Mouse (Mus musculus) myocyte (in vitro differentiated cells): ENCODE results near the gene Kctd19. TPM values are rescaled to one million over a fixed set of nuclear protein-coding genes. Genes with fewer than 3 reads are reported as not detected.

Experiments
- H3K27me3 ChIP-seq: one replicate; pipeline ENCODE4 v1.6.1; 2011; ENCODE audit not compliant: control insufficient read depth, insufficient read depth, insufficient read length
- H3K36me3 ChIP-seq: one replicate; pipeline ENCODE4 v1.6.1; 2011; ENCODE audit not compliant: control insufficient read depth, insufficient read depth
- H3K4me2 ChIP-seq: one replicate; pipeline ENCODE4 v1.6.1; 2011; ENCODE audit warnings: low read depth, control low read depth
- H3K4me3 ChIP-seq: one replicate; pipeline ENCODE4 v1.5.1; 2011; ENCODE audit warnings: mild to moderate bottlenecking, control low read depth, moderate library complexity
- H3K79me2 ChIP-seq: one replicate; pipeline ENCODE4 v1.6.1; 2011; ENCODE audit not compliant: control insufficient read depth, insufficient read depth
- H3ac ChIP-seq: one replicate; pipeline ENCODE4 v1.6.1; 2011; ENCODE audit not compliant: control insufficient read depth, insufficient read length
- CEBPB ChIP-seq: IDR thresholded peaks from 2 replicates; pipeline ENCODE4 v1.6.1; 2011; ENCODE audit warnings: mild to moderate bottlenecking, moderate library complexity; ENCODE audit not compliant: poor library complexity, insufficient read depth, severe bottlenecking
- E2F4 ChIP-seq: IDR thresholded peaks from one replicate; pipeline ENCODE4 v1.6.1; 2011; ENCODE audit warnings: mild to moderate bottlenecking, control low read depth, moderate library complexity; ENCODE audit not compliant: insufficient read depth
- MAX ChIP-seq: IDR thresholded peaks from one replicate; pipeline ENCODE4 v1.6.1; 2011; ENCODE audit warnings: low read depth, mild to moderate bottlenecking, control low read depth
- MYOD1 ChIP-seq, 3 experiments: IDR thresholded peaks; one replicate each; pipeline ENCODE4 v1.6.1; 2011; ENCODE audit warnings: control low read depth in 2 of 3, low read depth in 2 of 3, mild to moderate bottlenecking in 2 of 3, moderate library complexity in 1 of 3; ENCODE audit not compliant: insufficient read length in 2 of 3, control insufficient read depth in 1 of 3
- MYOG ChIP-seq, 3 experiments: IDR thresholded peaks; one replicate each; pipeline ENCODE4 v1.6.1; 2011; ENCODE audit warnings: control low read depth in 2 of 3, low read depth in 2 of 3, mild to moderate bottlenecking in 2 of 3; ENCODE audit not compliant: insufficient read length in 2 of 3, control insufficient read depth in 1 of 3, insufficient read depth in 1 of 3
- POLR2A ChIP-seq: IDR thresholded peaks from one replicate; pipeline ENCODE4 v1.6.1; 2011; ENCODE audit warnings: low read depth, mild to moderate bottlenecking, control low read depth, moderate library complexity; ENCODE audit not compliant: insufficient read length
- POLR2AphosphoS2 ChIP-seq: IDR thresholded peaks from one replicate; pipeline ENCODE4 v1.6.1; 2011; ENCODE audit warnings: low read depth, control low read depth; ENCODE audit not compliant: insufficient read length
- REST ChIP-seq: IDR thresholded peaks from one replicate; pipeline ENCODE4 v1.6.1; 2011; ENCODE audit warnings: mild to moderate bottlenecking, control low read depth, moderate library complexity; ENCODE audit not compliant: insufficient read depth, insufficient read length
- SRF ChIP-seq: IDR thresholded peaks from one replicate; pipeline ENCODE4 v1.6.1; 2011; ENCODE audit warnings: low read depth; ENCODE audit not compliant: control insufficient read depth, insufficient read length
- TCF12 ChIP-seq: IDR thresholded peaks from one replicate; pipeline ENCODE4 v1.6.1; 2011; ENCODE audit warnings: mild to moderate bottlenecking, control low read depth; ENCODE audit not compliant: poor library complexity, insufficient read depth, severe bottlenecking
- TCF3 ChIP-seq: IDR thresholded peaks from one replicate; pipeline ENCODE4 v1.6.1; 2011; ENCODE audit warnings: low read depth, control low read depth; ENCODE audit not compliant: insufficient read length
- USF1 ChIP-seq: IDR thresholded peaks from one replicate; pipeline ENCODE4 v1.6.1; 2011; ENCODE audit warnings: low read depth, mild to moderate bottlenecking, control low read depth, moderate library complexity
- polyA plus RNA-seq: library from polyadenylated mRNA; unstranded; fragments of >200 nt; fragmentation: generic; extraction: Trizol; gene quantifications from one replicate; pipeline ENCODE4 v1.2.1, GENCODE M21; 2012; ENCODE audit warnings: missing spikeins

The Kctd19 gene
- polyA plus RNA-seq, 1 experiment = not detected

GRCm38 (mm10) chr8:105339886-105340635 is 73.2 kb downstream of the Kctd19 start:
- no peaks in the 10 kb centered on the region for H3K27me3 ChIP-seq
- no peak overlapping the region for H3ac ChIP-seq
- peaks cover 40% of the 10 kb centered on the region for H3K36me3 ChIP-seq
- TF ChIP-seq POLR2AphosphoS2 (no peak), MYOD1 (IDR thresholded peaks at IDR 0.05; ENCODE audit: control insufficient read depth in 1 of 3, insufficient read length in 2 of 3, low read depth in 2 of 3) (no peak), MAX (no peak), MYOG (IDR thresholded peaks at IDR 0.05; ENCODE audit: control insufficient read depth in 1 of 3, insufficient read depth in 1 of 3, insufficient read length in 2 of 3, low read depth in 2 of 3) (no peak), CEBPB (no peak), TCF12 (no peak), E2F4 (no peak), USF1 (no peak), TCF3 (no peak), REST (no peak), POLR2A (no peak), SRF (no peak)
- no peak overlapping the region for H3K4me3 ChIP-seq
- H3K4me2 ChIP-seq = no peak overlapping the region
- peaks cover 50% of the 10 kb centered on the region for H3K79me2 ChIP-seq

- Histone ChIP-seq H3K4me3 (no peak overlapping the region), H3K36me3 (peaks cover 45% of the 10 kb centered on the region), H3ac (no peak overlapping the region), H3K27me3 (no peaks in the 10 kb centered on the region), H3K79me2 (peaks cover 41% of the 10 kb centered on the region), H3K4me2 (no peak overlapping the region)
- TF ChIP-seq MYOD1 (IDR thresholded peaks at IDR 0.05; ENCODE audit: control insufficient read depth in 1 of 3, insufficient read length in 2 of 3, low read depth in 2 of 3) (no peak), TCF3 (no peak), E2F4 (no peak), TCF12 (no peak), MAX (no peak), CEBPB (no peak), POLR2AphosphoS2 (no peak), SRF (no peak), USF1 (no peak), MYOG (IDR thresholded peaks at IDR 0.05; ENCODE audit: control insufficient read depth in 1 of 3, insufficient read depth in 1 of 3, insufficient read length in 2 of 3, low read depth in 2 of 3) (no peak), POLR2A (no peak), REST (no peak)
These were observed 74.3 kb downstream of the Kctd19 start for GRCm38 (mm10) chr8:105338992-105339391.

GRCm38 (mm10) chr8:105336373-105337130 is 76.8 kb downstream of the Kctd19 start:
- Histone ChIP-seq H3K36me3 (peaks cover 48% of the 10 kb centered on the region), H3K27me3 (no peaks in the 10 kb centered on the region)
- TF ChIP-seq CEBPB (no peak), TCF12 (no peak), USF1 (no peak), MYOG (IDR thresholded peaks at IDR 0.05; ENCODE audit: control insufficient read depth in 1 of 3, insufficient read depth in 1 of 3, insufficient read length in 2 of 3, low read depth in 2 of 3) (no peak), SRF (no peak), TCF3 (no peak), POLR2AphosphoS2 (peak; percentile 52), E2F4 (no peak), MYOD1 (IDR thresholded peaks at IDR 0.05; ENCODE audit: control insufficient read depth in 1 of 3, insufficient read length in 2 of 3, low read depth in 2 of 3) (no peak)

More at GRCm38 (mm10) chr8:105336373-105337130, 76.8 kb downstream of the Kctd19 start:
- no peak overlapping the region for H3K4me2 ChIP-seq
- peaks cover 17% of the 10 kb centered on the region for H3K79me2 ChIP-seq
- H3K4me3 ChIP-seq = no peak overlapping the region
- no peak overlapping the region for H3ac ChIP-seq

Other genes with a start within 250 kb of the Kctd19 start
- gene Cbfb, start 242.8 kb downstream of the Kctd19 start, polyA plus RNA-seq = 38.1 TPM
- gene D230025D16Rik, start 188.4 kb downstream of the Kctd19 start, polyA plus RNA-seq = 16.6 TPM
- 6.2 TPM for gene B3gnt9, start 158.3 kb downstream of the Kctd19 start, polyA plus RNA-seq
- 27.0 TPM for gene Tradd, start 148.9 kb downstream of the Kctd19 start, polyA plus RNA-seq
- 10.5 TPM for gene Fbxl8, start 148.9 kb downstream of the Kctd19 start, polyA plus RNA-seq
- gene Hsf4, start 143.7 kb downstream of the Kctd19 start, polyA plus RNA-seq = 5.8 TPM
- 23.2 TPM for gene Nol3, start 137.4 kb downstream of the Kctd19 start, polyA plus RNA-seq
- 6.2 TPM for gene 4931428F04Rik, start 123.6 kb downstream of the Kctd19 start, polyA plus RNA-seq
- 23.4 TPM for gene Exoc3l, start 117.4 kb downstream of the Kctd19 start, polyA plus RNA-seq
- 59.7 TPM for gene E2f4, start 115.8 kb downstream of the Kctd19 start, polyA plus RNA-seq
- gene Elmo3, start 107.9 kb downstream of the Kctd19 start, polyA plus RNA-seq = 0.92 TPM
- gene Lrrc29, start 87.2 kb downstream of the Kctd19 start, polyA plus RNA-seq = 1.8 TPM
- 109 TPM for gene Tmem208, start 87.1 kb downstream of the Kctd19 start, polyA plus RNA-seq
- 19.0 TPM for gene Fhod1, start 65.5 kb downstream of the Kctd19 start, polyA plus RNA-seq
- gene Slc9a5, start 64.7 kb downstream of the Kctd19 start, polyA plus RNA-seq = 6.2 TPM
- gene Plekhg4, start 40.2 kb downstream of the Kctd19 start, polyA plus RNA-seq = 1.0 TPM
- gene Lrrc36, start 69 bp upstream of the Kctd19 start, polyA plus RNA-seq = not detected
- 155 TPM for gene Tppp3, start 58.0 kb upstream of the Kctd19 start, polyA plus RNA-seq
- 17.3 TPM for gene Zdhhc1, start 83.4 kb upstream of the Kctd19 start, polyA plus RNA-seq
- 0.59 TPM for gene Hsd11b2, start 105.3 kb upstream of the Kctd19 start, polyA plus RNA-seq
- 126 TPM for gene Atp6v0d1, start 152.5 kb upstream of the Kctd19 start, polyA plus RNA-seq
- gene Ripor1, start 191.8 kb upstream of the Kctd19 start, polyA plus RNA-seq = 47.6 TPM
- 17.6 TPM for gene Ctcf, start 223.1 kb upstream of the Kctd19 start, polyA plus RNA-seq
- 0.47 TPM for gene Agrp, start 223.9 kb upstream of the Kctd19 start, polyA plus RNA-seq